Mouse (Mus musculus): ENCODE measurements around the gene Tle1. TPM values are rescaled to one million over a fixed set of nuclear protein-coding genes. Genes with fewer than 3 reads are reported as not detected.

Gene Tle1
- total RNA-seq (2014; fragmentation: Nextera tagmentation) (not detected in 2 replicates), total RNA-seq (2017) (0.06 and 0.11 TPM in 2 replicates), polyA plus RNA-seq (2012) (not detected in 2 replicates)

- H3K4me1 ChIP-seq (ENCODE audit: insufficient read depth, low read depth, low read length), result no peaks in the 10 kb centered on the region
Observed at GRCm38 (mm10) chr4:72200559-72201409, at the start of gene Tle1. Tle1 (minus strand) TSS chr4:72200919.

DNA sequence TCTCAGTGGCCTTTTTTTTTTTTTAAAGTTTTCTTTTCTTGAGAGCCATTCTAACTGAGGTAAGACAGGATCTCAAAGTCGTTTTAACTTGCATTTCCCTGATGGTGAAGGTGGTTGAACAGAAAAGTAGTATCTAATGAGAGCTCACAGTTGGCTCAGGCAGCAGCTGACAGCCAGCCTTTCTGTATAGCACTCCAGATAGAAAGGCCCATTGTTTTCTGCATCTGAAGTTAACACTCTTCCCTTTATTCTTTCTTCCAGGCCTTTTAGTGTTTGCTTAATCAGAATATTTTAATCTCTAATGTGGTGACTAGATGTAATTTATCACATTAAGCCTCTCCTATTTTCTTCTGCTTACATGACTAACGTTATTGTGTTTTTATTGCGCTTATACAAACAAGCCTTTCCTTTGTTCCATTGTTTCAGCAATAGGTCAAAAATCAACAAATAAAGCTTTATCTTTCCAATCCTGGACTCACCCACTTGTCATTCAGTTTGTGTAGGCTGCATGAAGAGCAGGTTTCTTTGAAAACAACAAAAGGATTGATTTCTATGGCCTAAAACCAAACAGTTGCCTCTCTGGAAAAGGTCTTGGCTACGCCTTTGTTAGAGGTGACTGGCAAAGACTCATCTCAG, 33.0 kb upstream of the Tle1 start:
- no peak for ATAC-seq (ENCODE audit: extremely low read depth, insufficient number of reproducible peaks, low FRiP score, poor library complexity, severe bottlenecking)
- no peak for DNase-seq (ENCODE audit: low spot score)
- no peaks in the 10 kb centered on the region for H3K36me3 ChIP-seq (replicated peaks)

More at GRCm38 (mm10) chr4:72200559-72201409, at the start of gene Tle1:
- TF ChIP-seq TAL1 (conservative IDR thresholded peaks at IDR 0.05; ENCODE audit: low read depth, low read length) (no peak), CTCF (IDR thresholded peaks at IDR 0.05; ENCODE audit: low read depth, low read length) (no peak), GATA2 (IDR thresholded peaks at IDR 0.05; ENCODE audit: borderline replicate concordance, low read depth, low read length) (no peak), POLR2AphosphoS5 (IDR thresholded peaks at IDR 0.05; ENCODE audit: insufficient replicate concordance, low read depth, low read length) (no peak), GATA1 (IDR thresholded peaks at IDR 0.05; ENCODE audit: borderline replicate concordance, low read length) (no peak)
- H3K36me3 ChIP-seq (replicated peaks), result no peaks in the 10 kb centered on the region
- peaks cover 34% of the 10 kb centered on the region for H3K9me3 ChIP-seq (replicated peaks)
- no peaks in the 10 kb centered on the region for H3K27me3 ChIP-seq (ENCODE audit: insufficient read depth, low read length)
- DNase-seq (ENCODE audit: low spot score) (no peak), ATAC-seq (ENCODE audit: extremely low read depth, insufficient number of reproducible peaks, low FRiP score, poor library complexity, severe bottlenecking) (no peak)
- H3K4me3 ChIP-seq (ENCODE audit: low read depth, low read length), result peak within 1 kb of the TSS; percentile 20; the same call in 1 of the 2 replicates

GRCm38 (mm10) chr4:72232206-72232605, 31.5 kb upstream of the Tle1 start:
- no peak for DNase-seq (ENCODE audit: low spot score)
- Histone ChIP-seq H3K4me1 (ENCODE audit: insufficient read depth, low read depth, low read length) (no peaks in the 10 kb centered on the region), H3K27me3 (ENCODE audit: insufficient read depth, low read length) (no peaks in the 10 kb centered on the region), H3K36me3 (replicated peaks) (no peaks in the 10 kb centered on the region), H3K4me3 (ENCODE audit: low read depth, low read length) (no peak overlapping the region), H3K9me3 (replicated peaks) (no peaks in the 10 kb centered on the region)
- no peak for ATAC-seq (ENCODE audit: extremely low read depth, insufficient number of reproducible peaks, low FRiP score, poor library complexity, severe bottlenecking)
- TF ChIP-seq TAL1 (conservative IDR thresholded peaks at IDR 0.05; ENCODE audit: low read depth, low read length) (no peak), GATA1 (IDR thresholded peaks at IDR 0.05; ENCODE audit: borderline replicate concordance, low read length) (no peak), CTCF (IDR thresholded peaks at IDR 0.05; ENCODE audit: low read depth, low read length) (no peak), GATA2 (IDR thresholded peaks at IDR 0.05; ENCODE audit: borderline replicate concordance, low read depth, low read length) (no peak), POLR2AphosphoS5 (IDR thresholded peaks at IDR 0.05; ENCODE audit: insufficient replicate concordance, low read depth, low read length) (no peak)

More for the DNA sequence above, 33.0 kb upstream of the Tle1 start:
- TF ChIP-seq CTCF (IDR thresholded peaks at IDR 0.05; ENCODE audit: low read depth, low read length) (no peak), GATA2 (IDR thresholded peaks at IDR 0.05; ENCODE audit: borderline replicate concordance, low read depth, low read length) (no peak), TAL1 (conservative IDR thresholded peaks at IDR 0.05; ENCODE audit: low read depth, low read length) (no peak), GATA1 (IDR thresholded peaks at IDR 0.05; ENCODE audit: borderline replicate concordance, low read length) (no peak), POLR2AphosphoS5 (IDR thresholded peaks at IDR 0.05; ENCODE audit: insufficient replicate concordance, low read depth, low read length) (no peak)
- Histone ChIP-seq H3K4me3 (ENCODE audit: low read depth, low read length) (no peak overlapping the region), H3K4me1 (ENCODE audit: insufficient read depth, low read depth, low read length) (no peaks in the 10 kb centered on the region), H3K9me3 (replicated peaks) (no peaks in the 10 kb centered on the region), H3K27me3 (ENCODE audit: insufficient read depth, low read length) (no peaks in the 10 kb centered on the region)

GRCm38 (mm10) chr4:72230832-72231231, 30.1 kb upstream of the Tle1 start:
- no peak overlapping the region for H3K4me3 ChIP-seq (ENCODE audit: low read depth, low read length)
- DNase-seq (ENCODE audit: low spot score) (no peak), ATAC-seq (ENCODE audit: extremely low read depth, insufficient number of reproducible peaks, low FRiP score, poor library complexity, severe bottlenecking) (no peak)
- no peaks in the 10 kb centered on the region for H3K4me1 ChIP-seq (ENCODE audit: insufficient read depth, low read depth, low read length)
- H3K9me3 ChIP-seq (replicated peaks), result no peaks in the 10 kb centered on the region
- no peaks in the 10 kb centered on the region for H3K27me3 ChIP-seq (ENCODE audit: insufficient read depth, low read length)
- H3K36me3 ChIP-seq (replicated peaks), result no peaks in the 10 kb centered on the region
- no peak for TF ChIP-seq POLR2AphosphoS5 (IDR thresholded peaks at IDR 0.05; ENCODE audit: insufficient replicate concordance, low read depth, low read length)
- no peak for TF ChIP-seq CTCF (IDR thresholded peaks at IDR 0.05; ENCODE audit: low read depth, low read length)
- TF ChIP-seq GATA1 (IDR thresholded peaks at IDR 0.05; ENCODE audit: borderline replicate concordance, low read length), result no peak
- no peak for TF ChIP-seq GATA2 (IDR thresholded peaks at IDR 0.05; ENCODE audit: borderline replicate concordance, low read depth, low read length)
- no peak for TF ChIP-seq TAL1 (conservative IDR thresholded peaks at IDR 0.05; ENCODE audit: low read depth, low read length)

DNA sequence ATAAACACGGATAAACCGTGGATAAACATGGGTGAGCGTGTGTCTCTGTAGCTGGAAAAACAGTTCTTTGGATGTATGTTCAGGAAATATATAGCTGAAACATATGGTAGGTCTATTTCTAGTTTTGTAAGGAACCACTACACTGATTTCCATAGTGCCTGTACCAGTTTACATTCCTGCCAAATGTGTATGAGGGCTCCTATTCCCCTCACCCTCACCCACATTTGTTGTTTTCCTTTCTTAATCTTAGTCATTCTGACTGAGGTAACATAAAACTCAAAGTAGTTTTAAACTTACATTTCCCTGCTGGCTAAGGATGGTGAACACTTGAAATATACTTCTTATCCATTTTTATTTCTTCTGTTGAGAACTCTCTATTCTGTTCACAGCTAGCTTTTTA, 20.9 kb upstream of the Tle1 start:
- no peak for DNase-seq (ENCODE audit: low spot score)
- H3K36me3 ChIP-seq (replicated peaks), result no peaks in the 10 kb centered on the region
- H3K4me3 ChIP-seq (ENCODE audit: low read depth, low read length), result no peak overlapping the region
- no peaks in the 10 kb centered on the region for H3K4me1 ChIP-seq (ENCODE audit: insufficient read depth, low read depth, low read length)
- H3K9me3 ChIP-seq (replicated peaks), result no peaks in the 10 kb centered on the region
- no peak for ATAC-seq (ENCODE audit: extremely low read depth, insufficient number of reproducible peaks, low FRiP score, poor library complexity, severe bottlenecking)
- no peaks in the 10 kb centered on the region for H3K27me3 ChIP-seq (ENCODE audit: insufficient read depth, low read length)
- TF ChIP-seq TAL1 (conservative IDR thresholded peaks at IDR 0.05; ENCODE audit: low read depth, low read length) (no peak), CTCF (IDR thresholded peaks at IDR 0.05; ENCODE audit: low read depth, low read length) (no peak), POLR2AphosphoS5 (IDR thresholded peaks at IDR 0.05; ENCODE audit: insufficient replicate concordance, low read depth, low read length) (no peak), GATA1 (IDR thresholded peaks at IDR 0.05; ENCODE audit: borderline replicate concordance, low read length) (no peak), GATA2 (IDR thresholded peaks at IDR 0.05; ENCODE audit: borderline replicate concordance, low read depth, low read length) (no peak)
